Mouse (Mus musculus): ENCODE results near the gene Fam214b.

- TF ChIP-seq TAL1 (IDR thresholded peaks at IDR 0.05; ENCODE audit: low read length) (no peak), GATA1 (IDR thresholded peaks at IDR 0.05; ENCODE audit: low read length) (no peak)
Observed at GRCm38 (mm10) chr4:43089950-43090349, 43.9 kb upstream of the Fam214b start.

Data from erythroblast, embryonic 14.5 days (primary cell).